Mouse (Mus musculus) hindbrain, postnatal 0 days (tissue): ENCODE measurements around the gene Adgrf1. TPM values are rescaled to one million over a fixed set of nuclear protein-coding genes. Genes with fewer than 3 reads are reported as not detected.
A peak's percentile ranks its signal among the peaks of the same experiment; 100 is the strongest.

Experiments
- ATAC-seq: fragments of 200-750 bp; cut with Nextera tagmentation; 2 replicates; pipeline ENCODE4 v1.8.0; 2017; ENCODE audit warnings: mild to moderate bottlenecking, moderate TSS enrichment, moderate library complexity
- DNase-seq: peaks from one replicate; pipeline ENCODE4 v3.0.0-alpha.2; 2015; ENCODE audit warnings: low spot score
- H3K27ac ChIP-seq: fragments of 300-500 bp; sonication (generic); 2 replicates; pipeline ENCODE4 v1.5.1; 2014; ENCODE audit warnings: mild to moderate bottlenecking
- H3K27me3 ChIP-seq: fragments of 300-500 bp; sonication (generic); 2 replicates; pipeline ENCODE4 v1.6.1; 2014; ENCODE audit warnings: low read length, mixed read lengths; ENCODE audit not compliant: insufficient read depth
- H3K36me3 ChIP-seq: fragments of 300-500 bp; sonication (generic); 2 replicates; pipeline ENCODE4 v1.6.1; 2014; ENCODE audit warnings: low read length, mixed read lengths; ENCODE audit not compliant: insufficient read depth
- H3K4me1 ChIP-seq: fragments of 300-500 bp; sonication (generic); 2 replicates; pipeline ENCODE4 v1.6.1; 2014; ENCODE audit warnings: antibody characterized with exemption, low read length, mixed read lengths; ENCODE audit not compliant: insufficient read depth
- H3K4me2 ChIP-seq: fragments of 300-500 bp; sonication (generic); 2 replicates; pipeline ENCODE4 v1.6.1; 2014; ENCODE audit warnings: low read depth, mild to moderate bottlenecking, low read length, moderate library complexity, mixed read lengths
- H3K4me3 ChIP-seq: fragments of 300-500 bp; sonication (generic); 2 replicates; pipeline ENCODE4 v1.5.1; 2014; ENCODE audit warnings: low read length
- H3K9ac ChIP-seq: fragments of 300-500 bp; sonication (generic); replicated peaks from 2 replicates; pipeline ENCODE4 v1.6.1; 2014; ENCODE audit warnings: mild to moderate bottlenecking, low read length, moderate library complexity, mixed read lengths
- H3K9me3 ChIP-seq: fragments of 300-500 bp; sonication (generic); 2 replicates; pipeline ENCODE4 v1.6.1; 2016; ENCODE audit warnings: low read length, mixed read lengths
- CTCF ChIP-seq: IDR thresholded peaks from 2 replicates; pipeline ENCODE4 v1.5.1; 2016; ENCODE audit warnings: antibody characterized with exemption, control low read depth, low read depth
- WGBS: fragments of 180-500 bp; shearing (Covaris S2); extraction: QIAGEN DNeasy Blood & Tissue Kit; methylation state at CpG from one replicate; pipeline ENCODE4 v1.1.7; 2014; 5-methylcytosine and 5-hydroxymethylcytosine counted together
- polyA plus RNA-seq: library from polyadenylated mRNA; unstranded; fragments of >200 nt; fragmentation: Nextera tagmentation; extraction: Ambion mirVana; gene quantifications from 2 replicates; pipeline ENCODE4 v1.2.1, GENCODE M21; 2015
- total RNA-seq: library from RNA; depleted of rRNA; stranded (reverse); fragments of >200 nt; gene quantifications from 2 replicates; pipeline ENCODE4 v1.2.3, GENCODE M21; 2014

The Adgrf1 gene
- total and polyA plus RNA-seq, 2 experiments from 2014 or later, result not detected

DNA sequence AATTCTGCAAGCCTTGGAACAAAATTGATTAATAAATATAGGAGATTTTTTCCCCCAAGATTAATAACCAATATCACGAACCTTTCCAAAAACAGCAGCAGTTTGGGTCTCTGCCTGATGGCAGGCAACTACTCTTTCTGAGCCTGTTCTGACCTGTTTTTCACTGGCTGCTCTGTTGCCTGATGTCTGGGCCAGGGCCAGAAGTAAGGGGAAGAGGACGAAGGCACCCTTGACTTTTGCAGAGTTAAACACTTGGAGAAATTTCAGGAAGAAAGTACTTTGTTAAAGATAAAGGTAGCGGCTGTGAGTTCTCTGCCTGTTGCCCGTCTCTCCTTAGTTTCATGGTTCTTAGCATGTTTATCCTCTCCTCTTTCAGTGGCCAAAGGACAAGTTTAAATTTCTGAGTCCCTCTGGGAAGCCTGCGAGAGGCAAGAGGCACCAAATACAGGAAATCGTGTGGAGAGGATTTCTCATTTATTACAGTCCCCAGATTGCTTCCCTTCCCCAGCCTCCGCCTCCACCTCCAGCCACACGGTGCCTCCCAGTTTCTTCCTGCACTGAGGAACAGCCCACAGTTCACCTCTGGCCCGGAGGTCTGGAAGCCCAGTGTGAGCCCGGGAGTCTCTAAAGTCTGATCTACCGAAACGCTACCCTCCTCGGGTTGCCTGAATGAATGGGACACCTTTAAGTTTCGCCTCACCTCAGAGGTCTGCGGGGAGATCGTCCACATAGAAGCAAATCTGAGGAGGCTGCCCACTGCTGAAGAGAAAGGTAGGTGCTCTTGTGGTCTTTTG is 89.9 kb downstream of the Adgrf1 start, which contains the start of gene Adgrf5:
Gene Adgrf5 (plus strand): TSS at position 626 of the 794 bp plus-strand sequence.
- Histone ChIP-seq H3K4me3 (peak within 1 kb of the TSS; percentile 11), H3K27ac (no peak within 1 kb of the TSS), H3K4me1 (no peaks in the 10 kb centered on the region), H3K27me3 (no peaks in the 10 kb centered on the region), H3K9ac (no peak within 1 kb of the TSS), H3K4me2 (0 out of 2 replicates have a peak within 1 kb of the TSS, but pooled peaks have one; percentile 13), H3K9me3 (no peaks in the 10 kb centered on the region), H3K36me3 (no peaks in the 10 kb centered on the region)
- DNase-seq, result no peak
- no peak for TF ChIP-seq CTCF
- WGBS, result 67% methylated on average over 16 of the region's 16 CpGs
- ATAC-seq, result no peak

DNA sequence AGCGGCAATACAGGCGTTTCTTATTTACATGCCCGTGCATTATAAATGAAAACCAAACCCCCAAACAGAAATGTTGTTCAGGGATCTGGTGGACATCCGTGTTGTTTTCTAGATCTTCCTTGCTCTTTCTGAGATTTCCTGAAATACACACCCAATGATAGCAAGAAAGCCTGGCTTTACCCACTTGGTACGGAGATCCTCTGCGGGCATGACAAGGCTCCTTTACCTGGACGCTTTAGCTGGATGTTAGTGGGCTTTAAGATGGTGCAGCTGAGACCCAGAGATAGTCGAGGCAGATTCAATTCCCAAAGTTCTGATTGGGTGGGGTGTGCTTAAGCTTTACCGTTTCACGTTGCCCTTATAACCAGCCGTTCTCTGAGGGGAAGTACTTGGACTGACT is 90.9 kb downstream of the Adgrf1 start:
- H3K4me1 ChIP-seq, result no peaks in the 10 kb centered on the region
- H3K36me3 ChIP-seq, result no peaks in the 10 kb centered on the region
- DNase-seq (no peak), ATAC-seq (no peak)
- H3K9me3 ChIP-seq, result no peaks in the 10 kb centered on the region
- 0 out of 2 replicates have a peak overlapping the region, but pooled peaks have one; percentile 13 for H3K4me2 ChIP-seq
- 79% methylated on average over 11 of the region's 11 CpGs for whole genome bisulfite sequencing
- TF ChIP-seq CTCF, result no peak
- H3K9ac ChIP-seq, result no peak overlapping the region
- H3K27me3 ChIP-seq, result no peaks in the 10 kb centered on the region
- no peak overlapping the region for H3K27ac ChIP-seq
- peak overlapping the region; percentile 10; the same call in 1 of the 2 replicates for H3K4me3 ChIP-seq

DNA sequence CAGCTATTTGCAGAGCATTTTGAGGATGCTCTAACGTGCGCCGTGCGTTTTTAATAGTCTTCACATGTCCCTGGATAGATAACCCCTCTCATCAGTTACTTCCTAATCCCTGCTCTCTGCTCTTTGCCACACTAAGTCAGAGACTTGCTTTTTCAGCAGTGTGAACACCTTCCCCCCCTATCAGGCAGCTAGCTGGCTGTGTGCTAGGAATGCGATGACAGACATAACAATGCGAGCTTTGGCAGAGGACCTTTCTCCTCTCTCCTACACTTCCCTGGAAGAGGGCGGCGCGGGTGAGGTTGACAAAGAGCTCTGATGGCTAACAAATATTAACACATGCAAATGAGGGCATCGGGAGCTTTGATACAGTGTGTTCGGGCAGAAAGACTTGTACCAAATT is 92.2 kb downstream of the Adgrf1 start:
- WGBS, result 55% methylated on average over 11 of the region's 11 CpGs
- H3K4me1 ChIP-seq, result no peaks in the 10 kb centered on the region
- no peak overlapping the region for H3K27ac ChIP-seq
- H3K9me3 ChIP-seq, result no peaks in the 10 kb centered on the region
- H3K27me3 ChIP-seq, result no peaks in the 10 kb centered on the region
- no peak overlapping the region for H3K9ac ChIP-seq
- TF ChIP-seq CTCF, result no peak
- no peak overlapping the region for H3K4me2 ChIP-seq
- DNase-seq, result no peak
- H3K36me3 ChIP-seq, result no peaks in the 10 kb centered on the region
- H3K4me3 ChIP-seq, result no peak overlapping the region
- ATAC-seq, result 0 out of 2 replicates have a peak, but pooled peaks have one; percentile 18

DNA sequence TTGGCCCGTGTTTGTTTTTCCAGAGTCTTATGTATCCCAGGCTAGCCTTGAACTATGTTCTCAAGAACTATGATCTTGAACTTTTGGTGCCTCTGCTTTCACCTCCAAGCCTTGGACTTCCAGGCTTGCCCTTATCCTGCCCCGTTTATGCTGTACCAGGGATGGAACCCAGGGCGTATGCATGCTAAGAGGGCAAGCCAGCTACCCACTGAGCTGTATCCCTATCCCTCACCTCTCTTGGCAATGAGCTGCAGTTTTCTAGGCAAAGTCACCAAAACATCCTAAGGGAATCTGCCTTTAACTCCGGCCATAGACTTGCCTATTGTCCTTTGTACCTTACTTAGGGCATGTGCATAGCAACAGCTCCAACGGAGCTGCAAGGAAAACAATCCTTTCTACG is 92.8 kb downstream of the Adgrf1 start:
- Histone ChIP-seq H3K4me1 (no peaks in the 10 kb centered on the region), H3K9ac (no peak overlapping the region), H3K27ac (no peak overlapping the region), H3K9me3 (no peaks in the 10 kb centered on the region), H3K27me3 (no peaks in the 10 kb centered on the region), H3K4me3 (no peak overlapping the region), H3K36me3 (no peaks in the 10 kb centered on the region), H3K4me2 (no peak overlapping the region)
- 61% methylated on average over 6 of the region's 6 CpGs for WGBS
- DNase-seq (no peak), ATAC-seq (no peak)
- TF ChIP-seq CTCF, result no peak

DNA sequence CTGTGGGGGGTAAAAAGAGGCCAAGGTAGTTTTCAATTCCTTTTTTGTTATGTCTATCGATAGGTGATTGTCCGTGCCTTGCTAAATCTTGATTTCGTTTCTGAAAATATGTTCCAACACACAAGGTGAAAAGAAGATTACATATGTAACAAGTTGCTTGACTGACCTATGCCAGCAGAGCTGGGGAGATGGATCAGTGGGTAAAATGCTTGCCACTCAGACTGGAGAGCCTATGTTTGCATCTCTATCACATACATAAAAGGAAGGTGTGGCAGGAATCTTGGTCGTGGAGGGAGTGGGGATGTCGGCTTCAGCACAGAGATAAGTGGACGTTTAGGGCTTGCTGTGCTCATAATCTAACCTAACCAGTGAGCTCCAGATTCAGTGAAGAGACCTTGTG is 93.8 kb downstream of the Adgrf1 start:
- no peak overlapping the region for H3K27ac ChIP-seq
- H3K4me1 ChIP-seq, result no peaks in the 10 kb centered on the region
- H3K9ac ChIP-seq, result no peak overlapping the region
- no peak for DNase-seq
- no peaks in the 10 kb centered on the region for H3K27me3 ChIP-seq
- no peak for ATAC-seq
- H3K36me3 ChIP-seq, result no peaks in the 10 kb centered on the region
- TF ChIP-seq CTCF, result no peak
- H3K4me2 ChIP-seq, result no peak overlapping the region
- H3K9me3 ChIP-seq, result no peaks in the 10 kb centered on the region
- 68% methylated on average over 6 of the region's 6 CpGs for WGBS
- no peak overlapping the region for H3K4me3 ChIP-seq

DNA sequence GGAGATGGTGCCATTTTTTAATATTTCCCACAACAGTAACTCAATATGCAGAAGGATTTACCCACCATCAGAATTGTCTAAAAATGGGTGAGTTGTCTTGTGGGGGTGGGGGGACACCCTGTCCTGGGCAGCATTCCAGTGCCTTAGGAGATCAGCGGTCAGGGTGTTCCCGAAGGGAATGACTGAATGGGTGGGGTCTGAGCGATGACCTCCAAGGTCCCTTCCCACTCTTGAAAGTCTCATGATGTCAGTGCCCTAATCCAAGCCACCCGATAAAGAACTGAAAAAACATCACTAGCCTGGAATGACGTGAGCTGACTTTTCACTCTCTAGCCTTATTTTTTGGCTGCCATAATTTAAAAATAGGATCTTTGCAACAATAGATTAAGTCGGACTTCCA is 95.2 kb downstream of the Adgrf1 start:
- H3K27ac ChIP-seq, result no peak overlapping the region
- TF ChIP-seq CTCF, result no peak
- H3K9me3 ChIP-seq, result no peaks in the 10 kb centered on the region
- no peaks in the 10 kb centered on the region for H3K27me3 ChIP-seq
- no peak overlapping the region for H3K4me2 ChIP-seq
- H3K36me3 ChIP-seq, result no peaks in the 10 kb centered on the region
- ATAC-seq (no peak), DNase-seq (no peak)
- WGBS, result 82% methylated on average over 6 of the region's 6 CpGs
- H3K4me3 ChIP-seq, result no peak overlapping the region
- H3K9ac ChIP-seq, result no peak overlapping the region
- H3K4me1 ChIP-seq, result no peaks in the 10 kb centered on the region

DNA sequence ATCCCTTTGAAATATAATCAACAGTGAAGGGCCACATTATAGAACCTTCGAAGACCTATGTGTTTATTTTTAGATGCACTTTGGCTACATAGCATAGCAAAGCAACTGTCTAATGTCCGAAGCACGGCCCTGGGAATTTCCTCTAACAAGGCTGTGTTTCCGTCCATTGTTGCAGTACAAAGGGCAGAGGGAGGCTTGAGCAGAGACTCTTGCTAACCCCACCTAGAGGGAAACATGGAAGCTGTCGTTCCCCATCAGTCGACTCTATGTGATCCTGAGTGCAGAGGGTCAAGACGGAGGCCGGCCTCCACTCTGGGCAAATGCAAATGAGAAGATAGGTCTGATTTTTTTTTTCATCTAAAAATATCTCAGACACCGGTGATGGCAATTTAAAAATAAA is 96.4 kb downstream of the Adgrf1 start:
- Histone ChIP-seq H3K27me3 (no peaks in the 10 kb centered on the region), H3K9me3 (no peaks in the 10 kb centered on the region), H3K4me3 (no peak overlapping the region), H3K9ac (no peak overlapping the region), H3K36me3 (no peaks in the 10 kb centered on the region), H3K4me1 (no peaks in the 10 kb centered on the region), H3K27ac (no peak overlapping the region), H3K4me2 (no peak overlapping the region)
- no peak for TF ChIP-seq CTCF
- ATAC-seq (no peak), DNase-seq (no peak)
- WGBS, result 53% methylated on average over 9 of the region's 9 CpGs
